Mouse (Mus musculus) ovary, postnatal 36 days (tissue): Measurements from ENCODE around the gene Efcab2.
"Not testable (repeated sequence)": the region's sequence is repeated elsewhere in the genome, so short reads cannot be mapped to it uniquely, and the experiment has no call there.

ENCODE experiments used
- DNase-seq: peaks from one replicate; pipeline ENCODE4 v3.0.0; 2022; ENCODE audit warnings: low spot score, mixed read lengths

Efcab2 gene

DNA sequence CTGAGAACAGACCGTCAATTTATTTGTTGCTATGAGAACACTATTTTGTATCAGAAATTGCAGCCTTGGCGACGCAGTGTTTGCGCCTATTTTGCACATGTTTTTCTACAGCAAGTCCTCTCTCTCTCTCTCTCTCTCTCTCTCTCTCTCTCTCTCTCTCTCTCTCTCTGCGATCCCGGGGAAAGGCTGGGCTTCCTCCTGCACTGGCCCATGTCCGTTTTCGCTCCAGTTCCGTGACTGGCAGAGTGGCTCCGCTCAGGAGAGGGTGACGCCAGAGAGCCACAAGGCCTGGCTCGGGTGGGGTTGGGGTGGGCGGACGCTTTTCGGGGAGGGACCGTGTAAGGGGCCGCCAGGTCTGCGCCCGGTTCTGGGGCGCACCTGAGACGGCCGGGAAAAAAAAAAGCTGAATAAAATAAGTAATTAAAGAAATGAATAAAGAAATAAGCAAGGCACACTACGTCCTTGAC is 407 bp upstream of the Efcab2 start:
- peak; percentile 80 for DNase-seq

DNA sequence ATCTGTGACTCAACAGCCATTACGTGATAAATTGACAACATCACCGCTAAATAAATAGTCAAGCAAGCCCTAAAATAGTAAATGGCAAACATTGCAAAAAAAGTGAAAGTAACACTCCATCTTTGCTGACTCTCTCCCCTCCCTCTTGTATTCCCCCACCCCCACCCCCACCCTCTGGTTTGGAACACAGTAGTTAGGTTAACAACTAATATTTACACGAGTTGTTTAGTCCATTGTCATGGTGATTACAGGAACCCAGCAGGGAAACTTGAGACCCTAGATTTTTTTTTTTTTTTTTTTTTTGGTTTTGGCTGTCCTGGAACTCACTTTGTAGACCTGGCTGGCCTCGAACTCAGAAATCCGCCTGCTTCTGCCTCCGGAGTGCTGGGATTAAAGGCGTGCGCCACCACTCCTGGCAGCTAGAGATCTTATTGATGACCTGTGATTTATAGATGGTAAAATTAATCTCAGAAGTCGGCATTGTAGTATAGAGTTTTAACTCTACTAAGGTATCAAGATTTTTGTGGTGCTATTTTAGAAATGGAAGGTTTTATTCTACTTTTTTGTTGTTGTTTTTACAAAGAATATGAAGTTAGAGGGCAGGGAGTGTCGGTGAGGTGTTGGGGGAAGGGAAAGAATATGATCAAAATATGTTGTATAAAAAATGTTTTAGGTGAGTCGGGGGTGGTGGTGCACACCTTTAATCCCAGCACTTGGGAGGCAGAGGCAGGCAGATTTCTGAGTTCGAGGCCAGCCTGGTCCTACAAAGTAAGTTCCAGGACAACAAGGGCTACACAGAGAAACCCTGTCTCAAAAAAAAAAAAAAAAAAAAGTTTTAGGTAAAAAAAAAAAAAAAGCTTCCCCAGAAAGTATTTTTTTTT is 1.1 kb downstream of the Efcab2 start:
- no peak for DNase-seq

DNA sequence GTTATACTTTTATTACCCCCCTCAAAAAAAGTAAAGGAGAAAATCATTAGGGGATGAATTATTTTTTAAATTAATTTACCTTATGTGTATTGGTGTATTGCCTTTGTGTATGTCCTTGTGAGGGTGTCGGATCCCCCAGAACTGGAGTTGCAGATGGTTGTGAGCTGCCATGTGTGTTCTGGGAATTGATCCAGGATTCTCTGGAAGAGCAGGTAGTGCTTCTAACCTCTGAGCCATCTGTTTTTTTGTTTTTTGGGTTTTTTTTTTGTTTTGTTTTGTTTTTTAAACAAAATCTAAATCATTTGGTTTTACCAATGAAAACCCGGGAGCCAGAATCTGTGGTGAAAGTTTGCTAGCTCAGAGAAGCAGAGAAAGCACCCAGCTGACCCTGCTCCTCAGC is 1.8 kb downstream of the Efcab2 start:
- no peak for DNase-seq

DNA sequence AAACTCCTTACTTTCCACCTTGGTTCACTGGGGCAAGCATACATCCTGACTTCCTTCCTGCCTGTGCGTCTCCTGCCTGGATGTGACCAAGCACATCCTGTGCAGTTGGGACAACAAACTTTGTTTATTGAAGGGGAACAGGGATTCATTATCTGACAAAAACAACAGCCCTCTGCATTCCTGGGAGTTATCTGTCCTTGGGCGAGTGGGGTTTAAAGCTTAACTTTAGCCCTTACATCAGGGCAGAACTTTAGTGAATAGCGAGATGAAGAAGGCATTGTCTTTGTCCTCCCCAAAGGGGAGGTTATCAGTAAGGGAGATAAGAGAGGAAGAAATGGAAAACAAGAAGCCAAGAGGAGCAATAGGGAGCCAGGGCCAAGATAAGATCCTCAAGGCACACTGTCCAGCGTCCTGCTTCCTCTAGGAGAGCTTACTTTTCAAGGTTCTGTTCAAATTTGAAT is 3.0 kb downstream of the Efcab2 start:
- DNase-seq, result peak; percentile 9

DNA sequence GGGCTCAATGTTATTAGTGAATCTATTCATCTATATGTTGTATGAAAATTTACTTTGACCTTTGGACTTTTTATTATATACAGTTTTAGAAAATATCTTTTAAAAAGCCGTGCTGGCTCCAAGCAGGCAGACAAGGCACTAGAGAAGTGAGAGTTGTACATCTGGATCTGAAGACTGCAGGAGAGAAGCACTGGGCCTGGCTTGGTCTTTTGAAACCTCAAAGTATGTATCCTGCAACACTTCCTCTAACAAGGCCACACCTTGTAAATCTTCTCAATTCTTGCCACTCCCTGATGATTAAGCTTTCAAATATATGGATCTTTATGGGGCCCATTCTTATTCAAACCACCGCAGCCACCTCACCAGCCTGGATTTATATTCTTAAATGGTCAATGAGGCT is 7.5 kb downstream of the Efcab2 start:
- DNase-seq, result not testable (repeated sequence)

DNA sequence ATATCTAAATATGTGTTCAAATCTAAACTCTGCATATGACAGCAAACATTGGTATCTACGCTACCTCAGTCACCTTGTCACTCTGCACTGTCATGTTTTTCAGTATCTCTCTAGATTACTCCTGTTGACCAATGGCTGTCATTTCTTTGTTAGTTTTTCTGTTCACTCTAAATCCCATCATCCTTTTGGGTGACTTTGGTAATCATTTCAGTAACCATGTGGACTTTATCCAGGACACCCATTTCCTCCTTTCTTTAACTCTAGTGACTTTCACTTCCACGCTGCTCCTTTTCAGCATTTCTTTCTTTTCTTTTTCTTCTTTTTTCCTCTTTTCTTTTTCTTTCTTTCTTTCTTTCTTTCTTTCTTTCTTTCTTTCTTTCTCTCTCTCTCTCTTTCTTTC is 13.7 kb downstream of the Efcab2 start:
- DNase-seq, result no peak

DNA sequence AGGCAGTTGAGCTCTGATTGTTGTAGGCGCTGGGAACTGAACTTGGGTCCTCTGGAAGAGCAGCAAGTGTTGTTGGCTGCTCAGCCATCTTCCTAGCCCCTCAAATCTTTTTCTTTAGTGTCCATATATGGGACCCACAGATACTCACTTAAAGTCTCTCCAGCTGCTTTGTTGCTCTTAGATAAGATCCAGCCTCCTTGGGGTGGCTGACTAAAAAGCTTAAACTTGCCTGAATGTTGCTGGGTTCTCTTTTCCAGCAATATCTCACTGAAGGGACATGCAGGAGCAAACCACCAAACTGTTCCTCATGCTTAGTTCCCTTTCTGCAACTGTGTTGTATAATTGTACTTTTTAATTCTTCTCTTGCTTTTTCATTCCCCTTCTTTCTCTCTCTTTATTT is 17.8 kb downstream of the Efcab2 start:
- DNase-seq, result no peak

DNA sequence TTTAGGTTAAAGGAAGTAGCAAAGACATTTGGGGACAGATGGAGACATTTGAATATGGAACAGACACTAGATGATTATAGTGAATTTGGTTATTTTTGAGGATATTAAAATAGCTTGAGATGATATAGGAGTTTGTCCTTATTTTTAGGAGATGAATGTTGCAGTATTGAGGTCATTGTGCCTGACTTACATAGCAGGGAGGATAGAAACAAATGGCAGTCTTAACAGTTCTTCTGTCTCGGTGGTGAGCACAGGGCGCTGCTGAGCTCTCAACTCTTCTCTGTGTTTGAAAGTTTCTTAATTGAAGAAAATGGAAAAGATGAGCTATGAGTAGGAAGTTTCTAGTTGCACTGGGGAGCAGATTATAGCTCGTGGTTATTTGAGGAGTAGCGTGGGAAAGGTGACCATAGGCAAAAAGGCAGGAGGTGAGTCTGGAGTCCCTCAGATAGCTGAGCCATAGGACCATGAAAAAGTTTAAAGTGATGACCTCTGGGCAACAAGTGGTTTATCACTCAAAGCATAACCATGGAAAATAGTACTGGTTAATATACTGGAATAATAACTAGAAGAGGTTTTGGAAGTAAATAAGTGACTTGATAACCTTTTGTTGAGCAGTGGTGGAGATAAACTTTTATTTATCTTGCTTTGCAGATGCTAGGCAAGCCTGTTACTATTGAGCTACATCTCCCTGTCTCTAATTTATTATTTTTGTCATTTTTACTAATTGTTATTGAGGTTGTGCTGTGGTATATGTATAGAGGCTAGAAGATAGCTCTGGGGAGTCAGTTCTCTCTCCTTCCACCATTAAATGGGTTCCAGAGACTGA is 25.9 kb downstream of the Efcab2 start:
- no peak for DNase-seq

DNA sequence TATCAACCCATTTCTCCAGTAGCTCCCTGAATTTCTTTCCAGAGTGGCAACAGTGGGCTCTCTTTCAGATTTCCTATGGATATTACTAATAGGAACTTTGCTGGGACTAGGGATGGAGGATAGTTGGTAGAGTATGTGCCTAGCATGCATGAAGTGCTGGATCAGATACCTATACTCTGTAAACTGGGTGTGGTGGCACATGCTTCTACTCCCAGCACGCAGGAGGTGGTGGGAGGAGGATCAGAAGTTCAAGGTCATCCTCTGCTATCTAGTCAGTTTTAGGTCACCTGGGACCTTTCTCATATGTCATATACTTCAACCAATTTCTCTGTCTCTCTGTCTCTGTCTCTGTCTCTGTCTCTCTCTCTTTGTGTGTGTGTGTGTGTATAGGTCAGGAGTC is 27.7 kb downstream of the Efcab2 start:
- DNase-seq, result no peak

DNA sequence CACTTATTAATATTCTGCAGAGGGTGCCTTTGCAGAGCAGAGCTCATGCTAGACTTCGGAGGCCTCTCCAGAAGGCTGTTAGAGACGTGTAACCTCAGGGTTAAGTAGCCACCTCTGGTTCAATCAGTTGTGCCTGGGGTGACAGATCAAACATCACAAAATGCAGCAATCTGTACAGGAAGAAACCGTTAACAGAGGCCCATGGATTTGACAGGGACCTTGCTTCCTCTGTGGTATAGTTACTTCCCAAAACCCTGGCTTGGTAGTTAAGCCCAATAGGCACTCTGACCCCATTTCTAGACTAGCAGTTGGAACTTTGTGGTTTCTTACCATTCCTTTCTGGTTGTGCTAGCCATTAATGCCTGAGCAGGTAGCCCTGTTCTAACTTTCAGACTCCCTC is 38.5 kb downstream of the Efcab2 start:
- no peak for DNase-seq

DNA sequence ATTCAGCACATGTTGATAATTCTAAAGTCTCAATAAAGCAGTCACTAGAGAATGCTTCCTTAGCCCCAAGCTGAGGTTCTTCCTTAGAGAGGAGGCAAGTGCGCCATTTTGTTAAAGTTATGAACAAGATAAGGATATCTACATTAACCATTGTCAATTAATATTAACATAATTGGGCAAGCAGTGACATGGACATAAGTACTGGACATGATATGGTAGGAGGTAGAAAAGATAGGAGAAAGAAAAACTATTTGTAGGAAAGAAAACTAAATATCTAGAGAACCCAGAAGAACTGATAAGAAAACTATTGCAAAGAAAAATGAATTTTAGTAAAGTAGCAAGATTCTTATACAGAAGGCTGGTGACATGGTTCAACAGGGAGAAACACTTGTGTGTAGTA is 41.2 kb downstream of the Efcab2 start:
- DNase-seq, result no peak

DNA sequence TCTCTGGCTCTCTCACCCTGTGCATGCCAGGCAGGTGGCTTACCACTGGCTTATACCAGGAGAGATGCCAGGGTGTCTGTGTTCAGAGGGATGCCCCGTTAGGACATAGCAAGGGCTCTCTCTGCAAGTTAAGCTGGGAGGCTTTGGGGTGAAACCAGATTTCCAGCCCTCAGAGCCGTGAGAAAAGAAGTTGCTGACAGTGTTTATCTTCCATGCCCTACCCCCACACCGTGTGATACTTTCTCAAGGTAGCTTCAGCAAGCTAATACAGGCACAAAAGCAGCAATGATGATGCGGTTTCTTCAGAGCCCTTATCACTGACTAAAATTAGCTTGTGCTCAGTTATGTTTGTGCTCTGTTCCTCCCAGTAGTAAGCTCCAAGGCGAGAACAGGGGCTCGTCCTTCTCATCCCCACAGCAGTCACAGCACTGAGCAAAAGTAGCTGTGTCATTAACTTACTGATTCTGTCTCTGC is 42.4 kb downstream of the Efcab2 start:
- peak; percentile 8 for DNase-seq

DNA sequence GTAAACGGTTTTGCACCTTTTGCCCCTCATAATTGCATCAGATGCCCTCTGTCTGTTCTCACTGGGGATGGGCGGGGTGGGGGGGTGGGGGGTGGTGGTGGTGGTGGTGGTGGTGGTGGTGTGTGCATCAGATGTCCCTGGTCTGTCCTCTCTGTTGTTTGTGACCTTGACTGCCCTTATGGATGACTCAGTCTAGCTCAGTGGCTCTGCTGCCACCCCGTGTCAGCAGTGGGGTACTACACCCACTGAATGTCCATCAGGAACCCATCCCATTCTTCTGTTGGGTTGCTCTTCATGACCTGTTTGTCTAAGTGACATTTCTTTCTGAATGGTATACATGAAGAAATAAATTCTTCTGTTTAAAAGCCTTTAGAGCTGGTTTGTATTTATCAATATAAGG is 43.3 kb downstream of the Efcab2 start:
- peak; percentile 78 for DNase-seq

DNA sequence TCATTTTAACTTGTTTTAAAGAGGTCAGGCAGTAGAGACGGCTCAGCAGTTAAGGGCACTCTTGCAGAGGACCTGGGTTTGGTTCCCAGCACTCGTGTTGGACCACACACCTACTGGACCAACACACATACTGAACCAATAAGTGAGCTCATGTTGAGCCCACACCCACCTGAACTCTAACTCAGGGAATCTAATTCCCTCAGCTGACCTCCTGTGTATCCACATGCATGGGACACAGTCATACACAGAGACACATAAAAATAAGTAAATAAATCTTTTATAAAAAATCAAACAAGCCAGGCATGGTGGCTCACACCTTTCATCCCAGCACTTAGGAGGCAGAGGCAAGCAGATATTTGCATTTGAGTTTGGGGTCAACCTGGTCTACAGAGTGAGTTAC is 44.0 kb downstream of the Efcab2 start:
- no peak for DNase-seq

DNA sequence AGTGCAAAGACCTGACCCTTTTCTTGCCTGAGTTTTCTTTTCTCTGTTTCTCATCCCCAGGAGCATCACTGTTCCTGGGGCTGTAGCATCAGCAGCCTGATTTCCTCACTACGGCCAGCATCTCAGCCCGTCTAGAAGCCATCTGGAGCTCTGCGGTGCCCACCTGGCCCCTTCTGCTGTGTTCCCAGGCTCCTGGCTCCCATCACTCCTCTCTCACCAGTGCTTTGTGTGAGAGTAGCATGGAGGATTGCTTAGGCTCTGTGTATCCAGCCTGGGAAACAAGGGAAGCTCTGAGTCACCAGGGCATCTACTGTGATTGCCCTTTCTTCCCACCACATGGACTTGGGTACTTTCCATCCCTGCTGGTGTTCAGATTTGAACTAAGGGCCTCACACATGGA is 48.2 kb downstream of the Efcab2 start:
- no peak for DNase-seq

DNA sequence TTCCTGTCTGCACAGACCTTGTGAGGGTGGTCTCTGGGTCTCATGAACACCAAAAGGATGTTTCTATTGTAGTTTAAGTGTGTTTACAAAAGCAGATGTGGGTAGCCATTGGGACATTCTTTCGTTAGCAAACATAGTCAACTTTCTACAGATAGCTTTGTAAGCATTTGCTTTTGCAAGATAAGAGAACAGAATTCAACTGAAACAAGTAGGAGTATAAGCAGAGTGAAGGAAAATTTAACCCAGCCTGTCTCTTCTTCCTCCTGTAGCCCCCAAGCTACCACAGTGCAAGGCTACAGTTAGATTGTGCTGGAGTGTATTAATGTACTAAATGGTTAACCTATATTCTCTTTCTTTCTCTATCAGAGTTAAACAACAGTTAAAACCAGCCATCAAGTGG is 49.2 kb downstream of the Efcab2 start:
- DNase-seq, result no peak

DNA sequence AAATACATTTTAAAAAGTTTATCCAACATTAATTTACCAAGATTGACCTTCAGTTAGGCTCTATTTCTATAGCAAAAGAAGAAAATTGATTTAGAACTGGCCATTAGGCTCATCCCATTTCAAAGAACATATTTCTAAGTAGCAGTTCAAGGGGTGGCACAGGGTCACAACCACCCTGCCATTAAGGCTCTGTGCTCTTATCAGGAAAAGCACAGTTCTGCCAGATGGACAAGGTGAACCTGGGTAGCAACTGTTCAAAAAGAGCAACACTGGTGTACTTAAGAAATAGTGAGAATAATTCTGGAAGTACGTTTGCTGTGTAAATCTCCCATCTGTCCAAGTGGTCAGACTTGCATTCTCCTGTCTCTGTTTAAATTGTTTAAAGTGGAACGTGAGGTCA is 52.1 kb downstream of the Efcab2 start:
- no peak for DNase-seq

DNA sequence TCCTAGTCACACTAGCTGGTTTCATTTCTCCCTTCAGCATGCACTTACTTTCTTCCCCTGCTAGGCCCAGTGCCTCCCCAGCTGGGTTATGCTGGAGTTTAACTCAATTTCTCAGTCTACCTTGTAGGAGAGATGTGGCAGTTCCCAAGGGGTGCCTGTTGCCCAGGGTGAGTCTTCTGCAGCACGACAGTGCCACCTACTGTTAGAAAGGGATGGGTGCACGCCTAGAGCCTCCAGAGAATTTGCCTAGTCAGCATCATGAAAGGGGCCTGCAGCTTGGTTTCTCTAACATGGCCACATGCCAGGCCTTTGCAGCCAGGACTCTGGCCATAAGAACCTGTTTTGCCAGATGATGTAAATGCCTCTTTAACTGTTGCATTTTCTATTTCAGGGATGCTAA is 57.8 kb downstream of the Efcab2 start:
- DNase-seq, result peak; percentile 75

DNA sequence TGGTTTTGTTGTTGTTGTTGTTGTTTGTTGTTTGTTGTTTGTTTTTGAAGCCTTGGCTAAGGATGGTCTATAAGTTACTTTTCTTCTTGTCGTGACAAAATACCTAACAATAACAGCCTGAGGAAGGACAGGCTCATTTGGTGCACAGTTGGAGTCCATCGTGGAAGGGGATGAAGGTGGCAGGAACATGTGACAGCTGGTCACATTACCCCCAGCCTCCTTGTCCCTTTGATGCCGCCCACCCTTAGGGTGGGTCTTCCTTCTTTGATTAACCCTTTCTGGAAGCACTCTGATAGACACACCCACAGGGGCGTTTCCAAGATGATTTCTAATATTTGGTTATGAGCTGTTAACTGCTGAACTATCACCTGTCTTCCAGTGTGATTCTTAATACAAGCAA is 58.3 kb downstream of the Efcab2 start:
- no peak for DNase-seq

DNA sequence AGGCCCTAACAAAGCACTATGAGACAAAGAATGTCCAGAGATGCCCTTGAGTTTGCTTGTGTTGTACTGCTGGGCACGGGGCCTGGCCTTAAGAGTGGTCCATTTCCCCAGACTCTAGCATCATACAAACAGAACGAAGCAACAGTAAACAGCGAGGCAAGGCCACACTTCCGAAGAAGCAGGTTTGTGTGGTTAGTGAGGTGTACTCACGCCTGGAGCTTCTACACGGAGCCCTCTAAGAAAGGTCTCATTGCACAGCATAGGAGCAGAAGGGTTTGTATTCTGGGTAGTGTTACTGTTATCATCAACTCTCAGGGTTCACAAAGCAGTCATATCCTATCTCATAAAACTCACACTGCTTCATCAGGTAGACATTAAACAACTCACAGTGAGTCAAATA is 61.7 kb downstream of the Efcab2 start:
- no peak for DNase-seq

DNA sequence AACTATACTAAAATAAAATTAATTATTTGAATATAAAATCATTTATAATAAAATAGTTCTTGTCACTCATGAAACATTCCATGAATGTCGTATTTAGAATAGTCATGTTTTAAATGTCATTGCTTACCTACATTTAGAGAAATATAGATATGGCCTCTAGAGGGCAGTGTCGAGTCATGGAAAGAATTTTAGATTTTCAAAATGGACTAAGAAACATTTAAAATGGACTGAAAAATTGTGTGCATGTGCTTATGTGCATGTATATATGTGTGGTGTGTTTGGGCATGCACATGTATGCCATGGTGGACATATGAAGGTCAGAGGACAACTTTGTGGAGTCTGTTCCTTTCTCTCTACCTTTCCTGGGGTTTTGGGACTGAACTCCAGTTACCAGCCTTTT is 62.4 kb downstream of the Efcab2 start:
- no peak for DNase-seq

DNA sequence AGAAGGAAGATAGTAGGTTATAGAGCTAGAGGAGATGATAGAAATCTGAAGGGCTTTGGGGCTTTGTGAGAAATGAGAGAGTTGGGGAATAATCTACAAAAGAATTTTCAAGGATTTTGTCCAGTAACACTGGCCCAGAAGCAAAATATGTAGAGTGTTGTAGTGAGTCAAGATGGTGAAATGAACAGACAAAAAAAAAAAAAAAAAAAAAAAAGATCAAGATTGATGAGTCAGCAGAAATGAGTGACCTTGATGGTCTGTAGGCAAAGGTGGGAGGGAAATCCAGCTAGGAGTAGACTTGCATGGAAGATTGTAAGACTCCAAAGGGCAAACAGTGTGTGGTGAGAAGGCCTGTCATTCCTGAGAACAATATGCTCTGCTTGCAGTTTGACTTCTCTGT is 78.0 kb downstream of the Efcab2 start:
- no peak for DNase-seq
